Mouse (Mus musculus): Measurements from ENCODE around the gene Selp. TPM values are rescaled to one million over a fixed set of nuclear protein-coding genes. Genes with fewer than 3 reads are reported as not detected.

The Selp gene
- polyA plus RNA-seq, 1 experiment from 2014 or later: 0.53 TPM

- H3K4me1 ChIP-seq (ENCODE audit: control insufficient read depth in 2 of 2, insufficient read depth in 2 of 2, low read length in 2 of 2): 0 out of 4 replicates have a peak, but pooled peaks cover 0 to 2% of the 10 kb centered on the region in 2 experiments
- no peak overlapping the region for H3K9ac ChIP-seq (ENCODE audit: low read length)
- H3K4me3 ChIP-seq (ENCODE audit: control insufficient read depth in 1 of 2, insufficient read depth in 1 of 2, low read depth in 1 of 2, low read length in 2 of 2): no peak overlapping the region
- no peak for ATAC-seq (ENCODE audit: insufficient number of reproducible peaks, insufficient read depth, low FRiP score, low read depth)
- no peaks in the 10 kb centered on the region for H3K27me3 ChIP-seq (ENCODE audit: control insufficient read depth, insufficient read depth, low read length)
- no peaks in the 10 kb centered on the region for H3K36me3 ChIP-seq (ENCODE audit: control insufficient read depth, insufficient read depth, low read length)
- WGBS: 61% methylated on average over 6 of the region's 6 CpGs
- no peak overlapping the region for H3K27ac ChIP-seq (replicated peaks in 1 of 2; ENCODE audit: control insufficient read depth in 1 of 2, insufficient read depth in 1 of 2, low read depth in 2 of 2, low read length in 2 of 2)
- no peak overlapping the region for H3K4me2 ChIP-seq (ENCODE audit: low read length)
- no peaks in the 10 kb centered on the region for H3K9me3 ChIP-seq (ENCODE audit: control insufficient read depth, low read length)
Measured at GRCm38 (mm10) chr1:164178429-164178828, 63.4 kb downstream of the Selp start.

- H3K27ac ChIP-seq (replicated peaks in 1 of 2; ENCODE audit: control insufficient read depth in 1 of 2, insufficient read depth in 1 of 2, low read depth in 2 of 2, low read length in 2 of 2): no peak overlapping the region
- no peak for ATAC-seq (ENCODE audit: insufficient number of reproducible peaks, insufficient read depth, low FRiP score, low read depth)
- peak overlapping the region; percentile 11 to 13; a peak in 1 of 4 replicates for H3K4me3 ChIP-seq (ENCODE audit: control insufficient read depth in 1 of 2, insufficient read depth in 1 of 2, low read depth in 1 of 2, low read length in 2 of 2)
- no peaks in the 10 kb centered on the region for H3K9me3 ChIP-seq (ENCODE audit: control insufficient read depth, low read length)
- 48% methylated on average over 16 of the region's 16 CpGs for WGBS
- H3K9ac ChIP-seq (ENCODE audit: low read length): no peak overlapping the region
- H3K36me3 ChIP-seq (ENCODE audit: control insufficient read depth, insufficient read depth, low read length): no peaks in the 10 kb centered on the region
- no peaks in the 10 kb centered on the region for H3K4me1 ChIP-seq (ENCODE audit: control insufficient read depth in 2 of 2, insufficient read depth in 2 of 2, low read length in 2 of 2)
- no peaks in the 10 kb centered on the region for H3K27me3 ChIP-seq (ENCODE audit: control insufficient read depth, insufficient read depth, low read length)
- peak overlapping the region; percentile 55 for H3K4me2 ChIP-seq (ENCODE audit: low read length)
Measured at GRCm38 (mm10) chr1:164184142-164184870, 69.2 kb downstream of the Selp start.

DNA sequence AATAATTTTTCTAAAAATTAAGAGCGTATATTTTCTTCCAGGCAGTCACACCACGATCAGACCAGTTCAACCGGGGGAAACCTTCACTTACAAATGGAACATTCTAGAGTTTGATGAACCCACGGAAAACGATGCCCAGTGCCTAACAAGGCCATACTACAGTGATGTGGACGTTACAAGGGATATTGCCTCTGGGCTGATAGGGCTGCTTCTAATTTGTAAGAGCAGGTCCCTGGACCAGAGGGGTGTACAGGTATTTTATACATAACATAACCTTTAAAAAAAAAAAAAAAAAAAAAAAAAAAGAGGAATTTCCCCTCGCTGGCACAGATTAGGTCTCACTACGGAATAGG, 69.8 kb downstream of the Selp start:
- H3K27ac ChIP-seq (replicated peaks in 1 of 2; ENCODE audit: control insufficient read depth in 1 of 2, insufficient read depth in 1 of 2, low read depth in 2 of 2, low read length in 2 of 2): no peak overlapping the region
- H3K9me3 ChIP-seq (ENCODE audit: control insufficient read depth, low read length): no peaks in the 10 kb centered on the region
- 37% methylated on average over 8 of the region's 8 CpGs for WGBS
- no peak overlapping the region for H3K9ac ChIP-seq (ENCODE audit: low read length)
- H3K4me1 ChIP-seq (ENCODE audit: control insufficient read depth in 2 of 2, insufficient read depth in 2 of 2, low read length in 2 of 2): no peaks in the 10 kb centered on the region
- H3K4me2 ChIP-seq (ENCODE audit: low read length): no peak overlapping the region
- H3K4me3 ChIP-seq (ENCODE audit: control insufficient read depth in 1 of 2, insufficient read depth in 1 of 2, low read depth in 1 of 2, low read length in 2 of 2): no peak overlapping the region
- no peaks in the 10 kb centered on the region for H3K27me3 ChIP-seq (ENCODE audit: control insufficient read depth, insufficient read depth, low read length)
- no peaks in the 10 kb centered on the region for H3K36me3 ChIP-seq (ENCODE audit: control insufficient read depth, insufficient read depth, low read length)
- ATAC-seq (ENCODE audit: insufficient number of reproducible peaks, insufficient read depth, low FRiP score, low read depth): no peak

DNA sequence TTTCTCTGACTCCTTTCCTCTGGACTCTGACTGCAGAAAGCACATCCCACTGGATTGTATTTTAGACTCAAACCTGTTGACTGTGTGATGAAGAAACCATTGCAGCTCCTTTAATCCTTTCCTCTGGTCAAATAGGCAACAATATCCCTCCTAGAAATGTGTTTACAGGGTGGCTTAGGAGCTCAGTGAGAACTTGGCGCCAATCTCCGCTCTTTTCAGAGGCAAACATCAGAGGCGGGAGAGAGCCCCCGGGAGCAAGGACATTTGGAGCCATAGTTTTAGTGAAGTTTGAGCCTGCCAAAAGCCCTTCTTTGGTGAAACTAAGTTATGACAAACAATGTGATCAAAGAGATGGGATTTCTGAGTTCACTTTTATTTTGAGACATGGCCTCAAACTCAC, 70.3 kb downstream of the Selp start:
- Histone ChIP-seq H3K9ac (ENCODE audit: low read length) (no peak overlapping the region), H3K9me3 (ENCODE audit: control insufficient read depth, low read length) (no peaks in the 10 kb centered on the region), H3K27me3 (ENCODE audit: control insufficient read depth, insufficient read depth, low read length) (no peaks in the 10 kb centered on the region), H3K4me1 (ENCODE audit: control insufficient read depth in 2 of 2, insufficient read depth in 2 of 2, low read length in 2 of 2) (no peaks in the 10 kb centered on the region), H3K27ac (replicated peaks in 1 of 2; ENCODE audit: control insufficient read depth in 1 of 2, insufficient read depth in 1 of 2, low read depth in 2 of 2, low read length in 2 of 2) (no peak overlapping the region), H3K4me3 (ENCODE audit: control insufficient read depth in 1 of 2, insufficient read depth in 1 of 2, low read depth in 1 of 2, low read length in 2 of 2) (no peak overlapping the region), H3K4me2 (ENCODE audit: low read length) (no peak overlapping the region), H3K36me3 (ENCODE audit: control insufficient read depth, insufficient read depth, low read length) (no peaks in the 10 kb centered on the region)
- WGBS: 69% methylated on average over 4 of the region's 4 CpGs
- ATAC-seq (ENCODE audit: insufficient number of reproducible peaks, insufficient read depth, low FRiP score, low read depth): no peak

DNA sequence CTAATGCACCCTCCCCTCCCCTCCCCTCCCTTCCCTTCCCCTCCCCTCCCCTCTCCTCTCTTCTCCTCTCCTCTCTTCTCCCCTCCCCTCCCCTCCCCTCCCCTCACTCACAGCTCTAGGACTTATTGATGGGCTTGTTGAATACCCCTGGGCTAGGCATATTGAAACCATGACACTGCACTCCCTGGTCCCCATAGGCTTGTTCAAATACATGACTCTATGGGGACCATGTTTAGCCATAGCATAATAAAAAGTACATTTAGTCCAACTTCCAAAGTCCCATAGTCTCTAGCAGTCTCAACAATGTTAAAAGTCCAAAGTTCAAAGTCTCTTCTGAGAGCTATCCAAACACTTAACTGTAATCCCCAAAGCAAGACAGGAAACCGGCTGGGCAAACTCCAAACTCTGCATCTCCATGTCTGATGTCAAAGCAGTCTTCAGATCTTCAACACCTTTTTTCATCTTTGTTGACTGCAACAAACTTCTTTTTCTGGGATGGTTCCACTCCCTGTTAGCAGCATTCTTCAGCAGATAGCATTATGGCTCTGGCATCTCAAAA, 72.0 kb downstream of the Selp start:
- Histone ChIP-seq H3K4me2 (ENCODE audit: low read length) (no peak overlapping the region), H3K36me3 (ENCODE audit: control insufficient read depth, insufficient read depth, low read length) (no peaks in the 10 kb centered on the region), H3K27me3 (ENCODE audit: control insufficient read depth, insufficient read depth, low read length) (no peaks in the 10 kb centered on the region), H3K4me3 (ENCODE audit: control insufficient read depth in 1 of 2, insufficient read depth in 1 of 2, low read depth in 1 of 2, low read length in 2 of 2) (no peak overlapping the region), H3K9ac (ENCODE audit: low read length) (no peak overlapping the region), H3K9me3 (ENCODE audit: control insufficient read depth, low read length) (no peaks in the 10 kb centered on the region), H3K4me1 (ENCODE audit: control insufficient read depth in 2 of 2, insufficient read depth in 2 of 2, low read length in 2 of 2) (no peaks in the 10 kb centered on the region), H3K27ac (replicated peaks in 1 of 2; ENCODE audit: control insufficient read depth in 1 of 2, insufficient read depth in 1 of 2, low read depth in 2 of 2, low read length in 2 of 2) (no peak overlapping the region)
- ATAC-seq (ENCODE audit: insufficient number of reproducible peaks, insufficient read depth, low FRiP score, low read depth): no peak
- 82% methylated on average over 1 of the region's 1 CpGs for WGBS

- Histone ChIP-seq H3K9me3 (ENCODE audit: control insufficient read depth, low read length) (peaks cover 3% of the 10 kb centered on the region; the same call in 1 of the 2 replicates), H3K9ac (ENCODE audit: low read length) (no peak overlapping the region), H3K27me3 (ENCODE audit: control insufficient read depth, insufficient read depth, low read length) (no peaks in the 10 kb centered on the region), H3K4me3 (ENCODE audit: control insufficient read depth in 1 of 2, insufficient read depth in 1 of 2, low read depth in 1 of 2, low read length in 2 of 2) (no peak overlapping the region), H3K36me3 (ENCODE audit: control insufficient read depth, insufficient read depth, low read length) (no peaks in the 10 kb centered on the region), H3K4me1 (ENCODE audit: control insufficient read depth in 2 of 2, insufficient read depth in 2 of 2, low read length in 2 of 2) (no peaks in the 10 kb centered on the region), H3K4me2 (ENCODE audit: low read length) (no peak overlapping the region), H3K27ac (replicated peaks in 1 of 2; ENCODE audit: control insufficient read depth in 1 of 2, insufficient read depth in 1 of 2, low read depth in 2 of 2, low read length in 2 of 2) (no peak overlapping the region)
- 84% methylated on average over 4 of the region's 4 CpGs for WGBS
- ATAC-seq (ENCODE audit: insufficient number of reproducible peaks, insufficient read depth, low FRiP score, low read depth): no peak
Measured at GRCm38 (mm10) chr1:164199551-164199950, 84.5 kb downstream of the Selp start.
